ENCODE assay signal across 25 mouse cellular contexts in the genomic region with DNA sequence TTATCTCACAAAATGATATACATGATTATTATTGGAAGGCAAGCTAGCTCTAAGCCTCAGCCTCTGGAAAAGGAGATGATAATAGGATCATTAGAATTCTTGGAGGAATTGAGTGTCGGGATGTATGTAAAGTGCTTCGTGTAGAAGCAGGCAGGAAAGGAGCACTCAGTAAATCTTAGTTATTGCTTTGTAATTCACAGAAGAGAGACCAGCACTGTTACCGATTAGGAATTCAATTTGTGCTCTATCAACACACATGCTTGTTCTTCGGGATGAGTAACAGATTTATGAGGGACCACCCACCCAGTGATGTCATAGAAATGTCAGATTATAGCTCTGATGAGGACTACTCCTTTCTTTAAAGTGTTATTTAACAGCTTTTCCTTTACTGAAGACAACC. TPM values are rescaled to one million over a fixed set of nuclear protein-coding genes. Genes with fewer than 3 reads are reported as not detected.
DNase-seq lines count a peak whose midpoint lies in the region; ATAC-seq and TF ChIP-seq lines count a peak whose summit lies in the region.
"Had no signal": no experiment of that assay in that cellular context is flagged by ENCODE, and none has a peak within 500 bp of the region (broad histone marks: within the 10 kb centered on the region; RNA-seq: fewer than 3 reads in every experiment).

No protein-coding gene starts in this region.

- H3K36me3 ChIP-seq in kidney, postnatal 0 days (ENCODE audit: insufficient read depth, low read length): no peaks in the 10 kb centered on the region
- no peaks in the 10 kb centered on the region for H3K36me3 ChIP-seq in kidney, embryonic 15.5 days
- no peaks in the 10 kb centered on the region for H3K36me3 ChIP-seq in neural tube, embryonic 13.5 days
- H3K36me3 ChIP-seq in neural tube, embryonic 15.5 days: no peaks in the 10 kb centered on the region
- H3K36me3 ChIP-seq: embryonic facial prominence, embryonic 15.5 days; forebrain, embryonic 10.5 days; heart, embryonic 10.5 days; hindbrain, embryonic 12.5 days had no signal

- WGBS in kidney, postnatal 0 days: 10% methylated on average over 4 of the region's 4 CpGs
- 21% methylated on average over 4 of the region's 4 CpGs for WGBS in kidney, embryonic 15.5 days
- 7% methylated on average over 4 of the region's 4 CpGs for WGBS in neural tube, embryonic 13.5 days
- WGBS in neural tube, embryonic 15.5 days: 9% methylated on average over 4 of the region's 4 CpGs

- H3K4me1 ChIP-seq in kidney, postnatal 0 days (replicated peaks; ENCODE audit: insufficient read depth, low read length): no peaks in the 10 kb centered on the region
- H3K4me1 ChIP-seq in kidney, embryonic 15.5 days: peaks cover 9% of the 10 kb centered on the region
- peaks cover 5% of the 10 kb centered on the region; the same call in 1 of the 2 replicates for H3K4me1 ChIP-seq in neural tube, embryonic 13.5 days (replicated peaks)
- H3K4me1 ChIP-seq in neural tube, embryonic 15.5 days: 0 out of 2 replicates have a peak, but pooled peaks cover 3% of the 10 kb centered on the region
- H3K4me1 ChIP-seq: heart, embryonic 10.5 days had no signal

- no peaks in the 10 kb centered on the region for H3K27me3 ChIP-seq in kidney, postnatal 0 days (ENCODE audit: insufficient read depth, low read length)
- no peaks in the 10 kb centered on the region for H3K27me3 ChIP-seq in kidney, embryonic 15.5 days
- H3K27me3 ChIP-seq in neural tube, embryonic 13.5 days: no peaks in the 10 kb centered on the region
- no peaks in the 10 kb centered on the region for H3K27me3 ChIP-seq in neural tube, embryonic 15.5 days (replicated peaks)
- H3K27me3 ChIP-seq: CH12.LX; embryonic facial prominence, embryonic 15.5 days; hindbrain, embryonic 12.5 days; Patski had no signal

- ATAC-seq in kidney, postnatal 0 days (replicated peaks; ENCODE audit: low FRiP score, low read depth): no peak
- ATAC-seq in kidney, embryonic 15.5 days (replicated peaks; ENCODE audit: low FRiP score): no peak
- peak; percentile 61; the same call in 1 of the 2 replicates for ATAC-seq in neural tube, embryonic 13.5 days (ENCODE audit: low read depth)
- ATAC-seq in neural tube, embryonic 15.5 days (ENCODE audit: low FRiP score): no peak
- ATAC-seq in inflammation-experienced regulatory T-cells, adult 6 months: no peak
- ATAC-seq: activated CD4-positive, CD25-positive, alpha-beta regulatory T cell, adult 4 months; forebrain, embryonic 14.5 days; hindbrain, embryonic 16.5 days; Patski had no signal

- no peak overlapping the region for H3K4me2 ChIP-seq in kidney, postnatal 0 days (ENCODE audit: low read length)
- no peak overlapping the region for H3K4me2 ChIP-seq in kidney, embryonic 15.5 days
- no peak overlapping the region for H3K4me2 ChIP-seq in neural tube, embryonic 13.5 days
- H3K4me2 ChIP-seq in neural tube, embryonic 15.5 days: no peak overlapping the region
- H3K4me2 ChIP-seq: embryonic facial prominence, embryonic 15.5 days; hindbrain, embryonic 12.5 days had no signal

- peak; percentile 61 for DNase-seq in kidney, postnatal 0 days (ENCODE audit: low spot score)
- peak; percentile 55 for DNase-seq in forelimb bud, embryonic 11.5 days (ENCODE audit: low read depth, low spot score)
- DNase-seq in lung, postnatal 4 days: no peak
- DNase-seq: adrenal gland, postnatal 14 days; cerebellum, adult 18-20 months; cerebellum, adult 9-11 months; cerebellum, postnatal 36 days; gastrocnemius, postnatal 10 days; heart, adult 18-20 months; heart, postnatal 10 days; heart, postnatal 4 days had no signal

- H3K27ac ChIP-seq in kidney, postnatal 0 days: no peak overlapping the region
- H3K27ac ChIP-seq in kidney, embryonic 15.5 days: no peak overlapping the region
- no peak overlapping the region for H3K27ac ChIP-seq in neural tube, embryonic 13.5 days (replicated peaks)
- H3K27ac ChIP-seq in neural tube, embryonic 15.5 days (replicated peaks): no peak overlapping the region
- H3K27ac ChIP-seq: embryonic facial prominence, embryonic 15.5 days; forebrain, embryonic 10.5 days; heart, embryonic 10.5 days; hindbrain, embryonic 12.5 days had no signal

- no peak for TF ChIP-seq CTCF in kidney, postnatal 0 days (IDR thresholded peaks at IDR 0.05; ENCODE audit: low read depth)

- no peaks in the 10 kb centered on the region for H3K9me3 ChIP-seq in kidney, postnatal 0 days (replicated peaks; ENCODE audit: low read length)
- H3K9me3 ChIP-seq in kidney, embryonic 15.5 days (replicated peaks): no peaks in the 10 kb centered on the region
- H3K9me3 ChIP-seq in neural tube, embryonic 13.5 days: no peaks in the 10 kb centered on the region
- H3K9me3 ChIP-seq in neural tube, embryonic 15.5 days (replicated peaks): no peaks in the 10 kb centered on the region
- H3K9me3 ChIP-seq: embryonic facial prominence, embryonic 15.5 days; forebrain, embryonic 10.5 days; heart, embryonic 10.5 days; hindbrain, embryonic 12.5 days had no signal

- H3K4me3 ChIP-seq in kidney, postnatal 0 days (replicated peaks; ENCODE audit: low read depth, low read length): no peak overlapping the region
- H3K4me3 ChIP-seq in kidney, embryonic 15.5 days (replicated peaks): no peak overlapping the region
- no peak overlapping the region for H3K4me3 ChIP-seq in neural tube, embryonic 13.5 days
- no peak overlapping the region for H3K4me3 ChIP-seq in neural tube, embryonic 15.5 days (replicated peaks)
- H3K4me3 ChIP-seq: embryonic facial prominence, embryonic 15.5 days; erythroblast, embryonic 14.5 days; forebrain, embryonic 10.5 days; heart, embryonic 10.5 days; hindbrain, embryonic 12.5 days had no signal

- H3K9ac ChIP-seq in kidney, postnatal 0 days (ENCODE audit: low read depth, low read length): no peak overlapping the region
- no peak overlapping the region for H3K9ac ChIP-seq in kidney, embryonic 15.5 days
- H3K9ac ChIP-seq in neural tube, embryonic 13.5 days: no peak overlapping the region
- H3K9ac ChIP-seq in neural tube, embryonic 15.5 days (replicated peaks): no peak overlapping the region
- H3K9ac ChIP-seq: embryonic facial prominence, embryonic 15.5 days; hindbrain, embryonic 12.5 days had no signal

RNA-seq across cellular contexts. Expression of a gene that starts 57.4 kb away (rescaled TPM):
- polyA plus RNA-seq in kidney, postnatal 0 days (2015; fragmentation: Nextera tagmentation; extraction: Ambion mirVana): 30.4 and 31.1 TPM in 2 replicates
- polyA plus RNA-seq in kidney, embryonic 15.5 days (2015; fragmentation: Nextera tagmentation; extraction: Ambion mirVana): 41.6 and 43.5 TPM in 2 replicates
- polyA plus RNA-seq in neural tube, embryonic 13.5 days (2015; fragmentation: Nextera tagmentation; extraction: Ambion mirVana): 158 and 171 TPM in 2 replicates
- 79.0 and 84.6 TPM in 2 replicates for polyA plus RNA-seq in neural tube, embryonic 15.5 days (2015; fragmentation: Nextera tagmentation; extraction: Ambion mirVana)
- polyA plus RNA-seq in inflammation-experienced regulatory T-cells, adult 6 months (2017; shearing (Covaris generic)): 1 to 10 TPM in 1 of 3 experiments, under 1 TPM in 1, not detected in 1; 0.15 to 1.4 TPM
- polyA plus RNA-seq: erythroblast, embryonic 14.5 days had no signal

Comparison
In these comparisons a context has a peak if more than half of its experiments do, and no peak if none do; other contexts are left out.
1. DNase-seq: peak in kidney, postnatal 0 days (single experiment) and forelimb bud, embryonic 11.5 days (single experiment); none in lung, postnatal 4 days (0 of 2).
2. RNA of a gene that starts 57.4 kb away (polyA plus RNA-seq): 158 to 171 TPM in neural tube, embryonic 13.5 days, 79.0 to 84.6 TPM in neural tube, embryonic 15.5 days, 41.6 to 43.5 TPM in kidney, embryonic 15.5 days and 30.4 to 31.1 TPM in kidney, postnatal 0 days; 0.15 to 1.4 TPM in inflammation-experienced regulatory T-cells, adult 6 months; every median in the first group is over 10 times any median in the second.